Mouse (Mus musculus) gastrocnemius, postnatal 36 days (tissue): ENCODE data around the gene Tm7sf2. TPM values are rescaled to one million over a fixed set of nuclear protein-coding genes. Genes with fewer than 3 reads are reported as not detected.

Experiments used
- DNase-seq, 2 experiments: peaks; one replicate each; pipeline ENCODE4 v3.0.0; 2022
- intact Hi-C: fragments of 180-260 bp; cut with DNase I; formaldehyde crosslinking; loops from one replicate; pipeline ENCODE4 v1.15.1; 2025
- total RNA-seq, 2 experiments: library from RNA; stranded (reverse); gene quantifications; 2 replicates each; pipeline ENCODE4 v1.2.3; 2021

Gene Tm7sf2
- total RNA-seq, 2 experiments from 2014 or later: 4.9 to 5.1 TPM

- DNase-seq: no peak
- intact Hi-C loops: no loop called here
Measured at GRCm38 (mm10) chr19:6071261-6071660, 3.1 kb upstream of the Tm7sf2 start.

DNA sequence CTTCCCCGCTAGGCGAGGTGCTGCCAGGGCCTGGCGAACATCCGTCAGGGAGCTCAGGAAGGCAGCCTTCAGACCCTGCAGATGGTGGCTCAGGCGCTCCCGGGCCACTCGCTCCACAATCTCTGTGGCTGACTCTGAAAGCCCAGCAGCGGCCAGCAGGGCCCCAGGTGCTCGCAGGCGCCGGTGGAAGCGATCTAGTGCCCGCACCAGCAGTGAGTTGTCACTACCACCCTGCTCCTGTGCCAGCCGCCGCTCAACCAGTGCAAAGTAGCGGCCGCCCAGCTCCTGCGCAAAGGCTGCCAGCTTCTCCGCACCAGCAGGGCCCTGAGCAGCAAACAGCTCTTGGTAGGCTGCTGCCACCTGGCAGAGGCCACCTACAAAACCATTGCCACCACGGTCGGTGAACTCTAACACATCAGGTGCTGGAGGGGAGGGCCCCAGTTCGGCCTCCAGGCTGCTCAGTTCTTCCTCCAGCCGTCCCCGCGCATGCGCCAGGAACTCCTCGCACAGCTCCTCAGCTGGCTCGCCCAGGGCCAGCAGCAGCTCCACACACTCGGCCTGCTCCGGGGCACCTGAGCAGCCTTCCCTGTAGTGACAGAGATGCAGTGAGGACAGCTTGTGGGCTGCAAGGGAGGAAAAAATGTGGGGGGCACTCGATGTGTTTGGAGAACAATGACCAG lies 2.5 kb upstream of the Tm7sf2 start:
- DNase-seq: no peak
- intact Hi-C loops: no loop called here

DNA sequence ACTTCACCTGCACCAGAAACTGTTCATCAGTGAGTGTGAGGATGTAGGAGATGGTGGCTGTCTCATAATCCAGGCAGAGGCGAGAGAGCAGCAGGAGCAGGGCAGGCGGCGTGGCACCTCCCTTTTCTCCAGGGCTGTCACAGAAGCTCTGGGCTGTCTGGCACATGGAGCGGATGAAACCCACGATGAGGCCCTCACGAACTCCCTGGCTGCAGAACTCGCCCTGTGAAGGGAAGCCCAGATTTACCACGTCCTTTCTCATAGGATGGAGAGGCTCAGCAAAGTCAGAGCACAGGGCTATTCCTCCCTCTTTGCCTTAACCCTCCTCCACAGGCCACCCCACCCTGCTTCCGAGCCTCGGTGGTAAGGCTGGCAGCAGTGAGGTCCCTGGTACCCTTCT lies 1.7 kb upstream of the Tm7sf2 start:
- intact Hi-C loops: no loop called here
- DNase-seq: no peak

GRCm38 (mm10) chr19:6068951-6069350 lies 778 bp upstream of the Tm7sf2 start:
- intact Hi-C loops: no loop called here
- no peak for DNase-seq

DNA sequence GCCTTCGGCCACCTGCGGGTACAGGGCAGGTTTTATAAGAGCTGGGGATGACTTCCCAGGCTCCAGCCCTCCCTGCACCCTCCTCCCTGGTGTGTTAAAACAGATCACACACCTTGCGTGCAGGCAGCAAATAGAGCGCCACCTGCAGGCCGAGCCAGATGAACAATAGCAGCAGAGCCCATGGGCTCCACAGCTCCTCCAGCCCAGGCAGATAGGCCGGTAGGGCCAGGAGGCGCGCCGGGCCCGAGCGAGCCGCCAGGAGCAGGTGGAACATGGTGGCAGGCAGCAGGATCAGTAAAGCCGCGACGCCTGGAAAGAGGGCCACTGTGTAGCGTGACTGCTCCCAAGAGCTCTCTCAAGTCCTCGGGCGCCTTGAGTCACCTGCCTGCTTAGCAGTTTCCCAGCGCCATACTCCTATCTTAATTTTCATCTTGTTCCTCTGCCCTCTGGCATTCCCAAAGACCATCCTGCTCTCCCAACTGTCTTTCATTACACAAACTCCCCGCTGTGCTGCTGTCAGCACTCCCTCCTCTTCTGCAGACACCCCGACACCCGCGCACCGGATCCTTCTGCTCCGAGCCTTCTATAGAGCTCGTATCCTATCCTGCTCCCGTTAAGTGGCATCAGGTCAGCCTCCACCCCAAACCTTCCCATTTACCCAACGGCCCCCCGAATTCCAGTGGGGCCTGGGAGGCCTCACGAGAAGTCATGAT lies 1.0 kb downstream of the Tm7sf2 start:
- intact Hi-C loops: no loop called here
- peak; percentile 63 for DNase-seq

GRCm38 (mm10) chr19:6066571-6066970 lies 1.6 kb downstream of the Tm7sf2 start:
- intact Hi-C loops: no loop called here
- no peak for DNase-seq

- DNase-seq: no peak
- intact Hi-C loops: no loop called here
Measured at GRCm38 (mm10) chr19:6063081-6063480, 5.1 kb downstream of the Tm7sf2 start.

- DNase-seq: no peak
- intact Hi-C loops: no loop called here
Measured at GRCm38 (mm10) chr19:6062418-6062817, 5.8 kb downstream of the Tm7sf2 start.

- intact Hi-C loops: no loop called here
- DNase-seq: no peak
Measured at GRCm38 (mm10) chr19:6061641-6062302, 6.4 kb downstream of the Tm7sf2 start.

- DNase-seq: peak; percentile 88 to 90
- intact Hi-C loops: no loop called here
Measured at GRCm38 (mm10) chr19:6061021-6061533, 7.1 kb downstream of the Tm7sf2 start, which contains the start of gene Znhit2. Gene Znhit2 (plus strand): TSS chr19:6061192.

- intact Hi-C loops: loop anchor here (1.0 kb wide), 1 partner anchor 25 kb away; the partner anchor contains the start of genes Cdca5 and Zfpl1
- DNase-seq: no peak
Measured at GRCm38 (mm10) chr19:6058966-6059365, 9.2 kb downstream of the Tm7sf2 start.

DNA sequence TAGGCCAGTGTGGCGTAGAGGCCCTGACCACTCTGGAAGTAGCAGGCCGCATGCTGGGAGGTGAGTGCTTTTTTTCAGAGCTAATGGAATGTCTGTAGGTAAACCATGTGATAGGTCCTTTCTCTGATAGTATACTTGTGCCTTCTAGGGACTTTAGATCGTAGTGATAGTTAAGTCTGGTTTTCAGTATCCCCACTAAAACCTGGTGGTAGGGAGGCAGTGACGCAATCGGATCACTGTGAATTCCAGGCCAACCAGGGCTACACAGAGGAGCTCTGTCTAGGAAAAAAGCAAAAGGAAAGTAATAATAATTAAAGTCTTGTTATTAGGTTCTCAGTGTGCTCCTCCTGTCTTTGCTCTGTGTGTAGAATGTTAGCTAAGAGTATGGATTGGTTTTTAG lies 9.7 kb downstream of the Tm7sf2 start:
- DNase-seq: no peak
- intact Hi-C loops: no loop called here

GRCm38 (mm10) chr19:6057313-6058096 lies 10.7 kb downstream of the Tm7sf2 start, which contains the start of the genes Mrpl49 and Fau:
Gene Mrpl49 (minus strand): TSS chr19:6057785.
Gene Fau (plus strand): TSS chr19:6057844.
- DNase-seq: peak; percentile 98
- intact Hi-C loops: no loop called here

DNA sequence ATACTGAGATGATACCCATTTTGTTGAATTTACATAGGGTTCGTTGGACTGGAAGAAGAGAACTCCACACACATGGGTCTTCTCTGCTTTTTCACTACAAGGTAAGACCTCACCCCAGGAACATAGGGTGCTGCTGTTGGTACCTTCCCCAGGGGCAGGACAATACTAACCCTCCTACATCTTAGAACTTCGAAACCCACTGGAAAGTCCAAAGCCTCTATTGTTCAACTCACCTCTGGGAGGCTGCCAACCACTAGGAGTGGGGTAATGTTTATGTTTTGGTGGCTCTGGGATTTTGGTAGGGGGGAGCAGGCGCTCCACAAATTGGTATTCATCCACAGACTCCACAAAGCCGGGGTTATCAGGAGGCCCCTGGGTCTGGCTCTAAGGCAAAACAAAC lies 11.5 kb downstream of the Tm7sf2 start:
- no peak for DNase-seq
- intact Hi-C loops: no loop called here

GRCm38 (mm10) chr19:6054296-6054695 lies 13.9 kb downstream of the Tm7sf2 start:
- intact Hi-C loops: no loop called here
- DNase-seq: no peak

GRCm38 (mm10) chr19:6052516-6052915 lies 15.7 kb downstream of the Tm7sf2 start:
- no peak for DNase-seq

DNA sequence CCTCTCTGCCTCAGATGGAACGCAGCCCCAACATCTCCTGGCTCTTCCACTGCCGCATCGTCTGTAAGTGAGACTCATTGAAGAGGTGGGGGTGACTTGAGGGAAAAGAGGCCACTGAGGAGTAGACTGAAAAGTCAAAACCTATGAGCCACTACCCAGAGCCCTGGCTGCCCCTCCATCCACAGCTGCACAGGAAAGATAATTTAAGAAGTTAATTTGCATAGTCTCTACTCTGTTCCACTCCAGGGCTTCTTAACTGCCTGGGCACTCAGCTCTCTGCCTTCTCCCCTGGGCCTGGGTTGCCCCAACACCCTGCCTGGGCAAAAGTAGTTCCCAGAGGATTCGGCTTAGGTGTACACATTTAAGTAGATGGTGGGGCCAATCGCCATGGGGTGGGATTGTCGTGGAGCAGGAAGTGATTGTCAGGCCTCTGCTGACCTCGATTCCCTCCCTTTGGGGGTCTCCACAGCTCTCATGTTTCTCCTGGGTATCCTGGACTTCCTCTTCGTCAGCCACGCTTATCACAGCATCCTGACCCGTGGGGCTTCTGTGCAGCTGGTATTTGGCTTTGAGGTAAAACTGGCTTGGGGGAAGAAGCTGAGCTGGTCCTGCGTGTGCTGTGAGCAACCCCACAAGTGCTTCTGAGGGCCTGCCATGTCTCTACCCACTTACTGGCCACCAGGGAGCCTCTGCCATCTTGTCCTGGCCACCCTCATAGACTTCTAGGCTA lies 19.3 kb downstream of the Tm7sf2 start:
- intact Hi-C loops: no loop called here

More at GRCm38 (mm10) chr19:6052516-6052915, 15.7 kb downstream of the Tm7sf2 start:
- intact Hi-C loops: no loop called here

DNA sequence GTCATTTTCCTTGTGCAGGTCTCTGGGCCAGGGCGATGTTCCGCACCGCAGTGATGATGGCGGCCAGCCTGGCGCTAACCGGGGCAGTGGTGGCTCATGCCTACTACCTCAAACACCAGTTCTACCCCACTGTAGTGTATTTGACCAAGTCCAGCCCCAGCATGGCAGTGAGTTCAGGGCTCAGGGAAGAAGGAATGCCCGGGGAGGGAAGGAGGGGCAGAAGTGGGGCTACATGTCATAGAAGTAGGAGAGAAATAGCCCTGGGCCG lies 20.3 kb downstream of the Tm7sf2 start:
- DNase-seq: no peak
- intact Hi-C loops: no loop called here

More for the DNA sequence above, 19.3 kb downstream of the Tm7sf2 start:
- DNase-seq: no peak

DNA sequence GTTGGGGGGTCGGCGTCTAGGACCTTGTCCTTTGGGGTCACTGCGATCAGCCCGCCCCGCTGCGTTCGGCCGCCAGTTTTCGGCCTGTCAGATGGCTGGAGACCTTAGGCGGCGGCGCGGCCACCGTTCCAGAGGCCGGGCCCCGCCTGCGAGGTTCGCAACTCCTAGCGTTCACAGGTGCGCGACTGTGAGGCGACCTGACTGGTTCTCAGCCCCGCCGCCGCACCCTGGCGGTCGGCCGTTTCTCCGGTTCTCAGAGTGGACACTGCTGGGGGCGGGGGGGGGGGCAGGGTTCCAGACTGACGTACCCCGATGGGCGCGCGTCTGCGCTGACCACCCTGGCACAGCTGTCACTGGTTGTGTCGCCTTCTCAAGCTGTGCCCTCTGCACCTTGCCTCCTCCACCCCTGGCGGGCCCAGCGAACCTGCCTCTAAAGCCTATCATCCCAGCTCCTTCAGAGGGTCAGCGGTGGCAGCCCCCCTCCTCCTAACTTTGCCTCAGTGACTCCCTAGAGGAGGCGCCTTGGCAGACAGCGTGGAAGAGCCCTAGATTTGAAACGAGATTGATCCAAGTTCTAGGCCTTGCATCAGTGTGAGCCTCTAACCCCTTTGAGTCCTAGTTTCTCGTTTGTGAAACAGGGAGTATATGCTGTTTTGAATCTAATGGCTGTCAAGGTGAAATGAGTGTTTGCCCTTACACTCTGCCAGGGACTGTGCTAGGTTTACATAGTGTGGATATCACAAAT lies 20.8 kb downstream of the Tm7sf2 start:
- intact Hi-C loops: no loop called here
- no peak for DNase-seq
